Mouse (Mus musculus) cerebellum, postnatal 10 days (tissue): ENCODE measurements at regions not wholly inside any gene's neighbourhood (a gene's known extent, or its start where the extent isn't known, plus 50 kb on each side); places are given as distances from the start of the nearest gene placed in this dataset.

Source experiments
- DNase-seq, 2 experiments: peaks; one replicate each; pipeline ENCODE4 v3.0.0; 2021; ENCODE audit warnings: mixed read lengths in 2 of 2

DNA sequence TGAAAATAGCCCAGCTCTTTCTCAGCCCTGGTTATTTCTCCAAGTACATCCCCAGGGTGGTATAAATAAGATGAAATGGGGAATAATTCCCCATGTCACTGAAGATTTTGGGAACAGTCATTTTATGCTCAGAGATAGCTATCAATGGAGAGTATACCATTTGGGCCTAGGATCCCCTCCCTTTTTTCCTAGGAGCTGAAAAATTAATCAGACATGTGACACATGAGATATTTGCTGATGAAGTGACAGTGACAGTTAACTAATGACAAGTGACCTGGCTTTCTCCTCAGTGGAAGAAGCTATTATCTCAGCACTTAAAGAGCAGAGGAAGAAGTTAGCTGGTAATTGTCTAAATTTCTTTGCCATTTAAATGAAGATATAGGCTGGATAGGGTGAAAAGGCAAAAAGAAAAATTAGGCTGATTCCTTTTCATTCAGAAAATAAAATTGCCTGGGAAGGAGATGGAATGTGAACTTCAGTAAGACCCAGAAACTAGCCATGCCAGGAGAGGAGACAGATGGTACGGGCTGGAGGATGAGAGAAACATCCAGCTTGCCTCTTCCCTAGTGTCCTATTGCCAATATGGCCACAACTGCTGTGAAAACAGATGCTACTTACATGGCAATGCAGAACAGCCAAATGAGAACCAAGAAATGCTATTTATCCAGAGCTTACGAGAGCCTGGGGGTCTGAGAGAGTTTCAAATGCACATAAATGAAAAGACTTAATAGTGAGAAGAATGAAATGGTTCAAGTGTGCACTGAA, 376.1 kb upstream of the Gm11114 start:
- DNase-seq, result peak; percentile 13 to 27

DNA sequence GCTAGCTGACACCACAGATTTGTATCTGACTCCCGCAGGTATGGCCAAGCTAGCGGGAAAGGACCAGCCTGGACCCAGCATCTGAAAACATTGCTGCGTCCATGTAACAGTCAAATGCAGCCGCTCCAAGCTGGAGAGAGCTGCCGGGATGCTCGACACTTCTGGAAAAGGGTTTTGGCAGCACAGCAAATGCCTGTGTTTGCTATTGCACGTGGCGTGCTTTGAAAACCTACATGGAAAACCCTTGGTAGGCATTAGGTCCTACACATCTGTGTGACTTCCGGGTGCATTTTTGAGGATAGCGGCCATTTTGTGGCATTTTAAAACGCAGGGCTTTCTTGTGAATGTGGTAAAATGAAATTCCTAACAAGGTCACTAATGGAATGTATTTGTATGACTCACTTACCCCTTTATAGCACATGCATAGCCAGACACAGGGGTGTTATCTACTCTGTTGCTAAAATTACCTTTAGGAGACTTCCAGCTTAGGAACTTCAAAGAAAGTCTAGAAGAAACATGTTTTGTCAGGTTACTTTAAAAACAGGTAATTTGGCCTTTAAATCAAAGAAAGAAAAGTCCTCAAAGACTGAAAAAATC, 345.9 kb upstream of the Gm11114 start:
- DNase-seq, result no peak

DNA sequence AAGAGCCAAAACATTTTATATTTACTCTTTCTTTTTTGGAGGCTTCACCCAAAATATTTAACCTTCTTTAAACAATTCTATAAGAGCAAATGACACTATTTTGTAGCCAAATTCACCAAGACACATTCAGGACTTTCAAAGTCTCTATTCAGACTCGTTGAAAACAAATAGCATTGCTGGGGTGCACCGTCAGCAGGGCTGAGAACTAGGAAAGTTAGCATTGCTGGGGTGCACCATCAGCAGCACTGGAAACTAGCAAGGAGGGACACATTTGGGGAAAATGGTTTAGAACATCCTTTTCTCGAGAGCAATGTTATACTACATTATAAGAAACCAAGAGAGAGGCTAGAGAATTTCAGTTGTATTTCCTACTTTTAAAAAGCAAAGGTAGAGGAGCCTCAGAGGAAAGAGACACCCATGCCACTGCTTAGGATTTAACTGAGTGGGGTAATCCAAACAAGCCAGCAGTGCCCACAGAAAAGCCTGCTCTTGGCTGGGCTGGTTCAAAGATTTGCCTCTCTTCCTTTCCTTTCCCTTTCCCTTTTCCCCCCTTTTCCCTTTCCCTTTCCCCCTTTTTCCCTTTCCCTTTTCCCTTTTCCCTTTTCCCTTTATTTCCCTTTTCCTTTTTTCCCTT, 342.5 kb upstream of the Gm11114 start:
- DNase-seq, result no peak

DNA sequence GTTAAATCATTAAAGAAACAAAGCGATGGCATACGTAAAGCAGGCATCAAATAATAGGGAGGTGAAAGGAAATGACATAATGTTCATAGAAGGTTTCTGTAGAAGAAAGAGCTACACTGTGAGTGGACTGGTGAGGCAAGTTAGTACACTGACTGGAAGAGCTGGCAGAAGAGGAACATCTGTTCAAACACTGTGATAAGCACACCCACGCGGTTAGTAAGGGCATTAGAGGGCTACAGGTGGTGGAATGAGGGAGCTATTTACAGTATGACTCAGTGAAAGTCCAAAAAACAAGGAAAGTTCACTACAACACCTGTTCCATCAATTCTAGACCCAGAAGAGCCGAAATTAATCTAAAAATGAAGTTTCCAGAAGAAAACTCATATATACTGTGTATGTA, 335.1 kb upstream of the Gm11114 start:
- DNase-seq, result no peak

DNA sequence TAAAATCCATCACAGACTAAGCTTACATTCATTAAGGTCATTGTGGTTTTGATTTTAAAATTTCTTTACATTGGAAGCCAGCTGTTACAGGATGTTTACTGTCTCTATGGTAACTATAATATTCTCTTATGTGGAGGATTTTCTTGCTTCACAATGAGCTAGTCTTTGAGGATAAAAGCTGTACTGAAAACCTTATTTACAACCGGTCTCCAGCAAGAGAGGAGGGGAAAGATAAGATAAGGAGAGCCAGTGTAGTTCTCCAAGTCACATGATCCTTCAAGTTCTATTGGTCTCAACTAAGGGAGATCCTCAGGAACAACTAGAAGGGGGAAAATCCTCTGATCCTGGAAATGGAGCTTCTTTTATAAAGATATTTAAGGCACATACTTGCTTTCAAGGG, 309.2 kb upstream of the Gm11114 start:
- no peak for DNase-seq

DNA sequence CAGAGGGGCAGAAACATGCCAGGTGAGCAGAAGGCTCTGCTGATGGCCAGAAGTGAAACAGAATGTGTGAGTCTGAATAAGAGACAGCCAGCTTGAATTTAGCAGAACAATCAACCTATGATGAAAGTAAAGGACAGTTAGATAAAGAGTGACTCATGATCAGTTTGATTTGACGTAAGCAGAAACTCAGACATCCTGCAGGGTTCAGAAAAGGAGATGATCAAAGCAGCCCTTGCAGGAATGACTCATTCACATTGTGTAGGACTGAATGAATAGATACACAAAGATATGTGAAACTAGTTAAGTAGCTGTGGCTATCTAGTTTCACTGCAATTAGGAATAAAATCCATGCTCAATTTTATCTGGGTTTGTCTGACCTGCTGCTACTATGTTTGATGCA, 301.2 kb upstream of the Gm11114 start:
- DNase-seq, result no peak

DNA sequence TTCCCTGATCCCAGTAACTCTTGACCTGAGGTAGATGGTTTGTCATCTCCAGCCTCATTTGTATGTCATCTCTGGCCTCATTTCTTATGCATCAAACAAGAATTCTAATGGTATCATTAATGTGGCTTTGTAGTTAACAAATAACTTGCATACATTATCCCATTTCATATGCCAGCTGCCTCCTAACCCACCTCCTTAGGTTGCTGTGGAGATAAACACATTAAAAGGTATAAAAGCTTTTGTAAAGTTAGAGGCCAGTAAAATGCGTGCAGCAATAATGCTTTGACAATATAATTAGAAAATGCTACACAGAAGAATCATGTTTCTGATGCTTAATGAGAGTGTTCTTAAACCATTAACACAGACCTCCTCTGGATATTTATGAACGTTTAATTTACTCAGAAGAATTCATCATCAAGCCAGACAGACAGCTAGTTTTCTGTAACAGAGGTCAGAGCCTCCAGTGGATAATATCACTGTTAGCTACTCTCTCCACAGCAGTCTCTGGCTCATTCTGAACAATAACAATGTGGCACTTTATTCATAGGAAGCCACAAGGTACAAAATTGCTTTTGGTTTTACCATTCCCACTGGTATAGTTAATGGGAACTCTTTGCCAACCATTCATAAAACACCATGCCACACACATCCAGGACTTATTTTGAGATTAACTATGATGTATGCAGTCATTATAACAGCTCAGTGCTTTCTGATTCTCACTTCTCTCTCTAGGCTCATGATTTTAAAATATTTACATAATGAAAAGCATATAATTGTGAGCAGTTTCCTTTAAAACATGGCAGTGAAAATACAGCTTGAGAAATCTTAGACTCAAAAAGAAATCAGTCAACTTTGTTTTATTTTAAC, 264.2 kb upstream of the Gm11114 start:
- DNase-seq, result no peak

DNA sequence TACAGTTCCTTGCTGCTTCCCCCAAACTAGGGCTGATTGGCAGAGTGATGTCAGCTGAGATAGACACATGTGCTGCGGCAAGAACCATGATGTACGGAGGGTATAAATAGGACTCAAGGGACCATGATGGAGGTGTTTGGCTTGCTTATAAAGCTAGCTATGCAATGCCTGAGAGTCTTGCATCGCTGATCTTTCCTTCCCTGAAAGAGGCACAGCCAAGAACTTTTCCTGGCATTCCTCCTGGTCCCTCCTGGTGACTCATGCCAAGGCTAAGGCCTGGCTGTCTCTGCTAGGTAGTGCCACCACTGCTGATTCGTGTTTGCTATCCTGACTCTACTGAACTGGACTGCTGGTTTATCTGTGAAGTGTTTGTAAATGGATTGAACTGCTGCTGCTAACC, 260.0 kb upstream of the Gm11114 start:
- peak; percentile 15 to 18 for DNase-seq

DNA sequence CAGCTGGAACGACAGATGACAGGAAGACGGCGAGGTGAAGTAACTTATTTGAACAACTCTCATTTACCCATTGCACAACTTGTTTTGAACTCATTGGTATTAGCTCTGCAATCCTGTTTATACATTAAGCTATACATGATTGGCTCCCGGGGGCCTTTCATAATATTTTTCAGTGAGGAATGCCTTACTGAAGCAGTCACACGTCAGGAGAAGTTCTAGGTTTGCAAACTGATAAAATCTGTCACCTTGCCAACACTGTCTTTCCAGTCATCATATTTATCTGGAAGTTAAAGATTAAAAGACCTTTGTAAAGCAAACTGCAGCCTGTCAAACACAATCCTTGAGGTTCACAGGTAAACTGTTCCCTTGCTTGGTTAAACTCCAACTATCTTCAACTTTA, 232.6 kb upstream of the Gm11114 start:
- DNase-seq, result no peak

DNA sequence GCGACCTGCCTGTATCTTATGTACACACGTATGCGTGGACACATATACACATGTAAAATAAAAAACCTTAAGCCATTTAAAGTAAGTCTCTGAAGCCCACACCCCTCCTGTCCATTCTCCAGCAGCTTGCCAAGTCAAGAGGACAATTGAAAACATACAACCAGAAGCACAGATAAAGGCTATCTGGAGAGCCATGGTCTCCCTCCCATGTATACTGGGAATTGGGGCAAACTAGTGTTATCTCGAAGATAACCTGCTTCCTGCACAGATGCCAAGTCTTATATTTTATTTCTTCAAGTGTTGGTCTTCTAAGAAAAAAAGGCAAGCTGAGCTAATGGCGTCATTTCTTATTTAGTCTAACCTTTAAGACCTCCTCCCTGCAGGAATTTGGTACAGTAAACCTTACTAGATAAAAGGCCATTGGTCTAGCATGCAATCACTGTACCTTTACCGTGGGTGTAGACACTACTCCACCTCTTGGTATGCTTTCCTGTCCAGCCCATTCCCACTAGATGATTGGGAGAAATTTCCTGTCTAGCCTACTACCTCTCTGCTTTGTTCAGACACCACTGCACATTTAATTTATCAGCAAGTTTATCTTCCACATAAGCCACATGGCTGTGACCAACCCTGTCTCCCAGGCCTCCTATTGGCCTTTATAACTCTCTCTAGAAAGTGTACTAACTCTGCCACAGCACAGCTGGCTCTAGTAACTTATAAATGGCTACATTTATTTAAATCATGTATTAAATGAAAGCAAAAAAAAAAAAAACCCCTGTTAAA, 223.8 kb upstream of the Gm11114 start:
- no peak for DNase-seq

DNA sequence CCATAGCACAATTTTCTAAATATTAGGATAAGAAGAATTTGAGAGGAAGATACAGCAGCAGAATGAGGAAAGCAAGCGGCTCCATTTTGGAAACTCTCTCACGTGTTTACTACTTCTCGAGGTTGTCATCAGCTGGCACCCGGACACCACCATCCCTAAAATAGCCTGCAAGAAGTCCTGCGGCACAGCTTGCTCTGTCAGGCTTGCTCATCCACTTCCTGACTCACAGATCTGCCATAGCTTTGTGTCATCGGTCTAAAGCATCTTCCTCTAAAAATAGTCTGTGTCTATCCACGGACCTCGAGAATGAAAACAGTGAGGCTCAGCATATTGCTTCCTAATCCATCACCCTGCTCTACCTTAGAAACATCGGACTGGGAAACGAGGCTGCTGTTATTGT, 222.3 kb upstream of the Gm11114 start:
- peak; percentile 2 for DNase-seq

DNA sequence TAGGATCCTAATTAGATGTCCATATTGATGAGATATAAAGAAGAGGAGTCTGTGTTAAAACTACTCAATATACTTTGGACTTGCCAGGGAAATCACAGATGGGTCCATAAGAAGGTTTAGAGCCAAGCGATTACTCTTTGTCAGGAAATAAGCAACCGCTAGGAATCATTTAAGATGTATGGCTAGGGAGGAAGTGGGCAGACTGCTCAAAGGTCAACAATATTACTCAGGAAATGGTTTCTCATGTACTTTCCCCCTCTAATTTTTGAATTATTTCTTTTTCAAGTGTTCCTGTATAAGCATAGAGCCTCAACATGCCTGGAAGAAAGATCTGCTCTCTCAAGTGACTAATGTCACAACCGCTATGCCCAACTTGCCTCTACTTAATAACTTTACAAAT, 217.3 kb upstream of the Gm11114 start:
- DNase-seq, result no peak

DNA sequence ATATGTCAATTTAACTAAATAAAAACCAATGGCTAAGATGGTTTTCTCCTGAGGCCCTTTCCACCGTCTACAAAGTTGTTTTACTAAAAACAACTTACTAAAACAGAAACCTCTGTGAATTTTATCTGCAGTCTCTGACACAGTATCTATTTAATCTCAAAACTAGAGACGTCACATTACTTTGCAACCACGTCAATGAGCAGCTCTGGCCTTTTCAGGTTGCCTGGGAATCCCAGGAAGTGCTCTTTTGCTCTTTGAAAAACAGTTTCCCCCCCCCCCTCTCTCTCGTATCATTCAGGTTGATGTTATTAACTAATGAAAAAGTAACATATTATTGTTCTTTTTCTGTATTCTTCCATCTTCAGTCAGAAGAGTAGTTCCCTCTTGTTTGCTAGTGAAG, 216.1 kb upstream of the Gm11114 start:
- DNase-seq, result no peak

DNA sequence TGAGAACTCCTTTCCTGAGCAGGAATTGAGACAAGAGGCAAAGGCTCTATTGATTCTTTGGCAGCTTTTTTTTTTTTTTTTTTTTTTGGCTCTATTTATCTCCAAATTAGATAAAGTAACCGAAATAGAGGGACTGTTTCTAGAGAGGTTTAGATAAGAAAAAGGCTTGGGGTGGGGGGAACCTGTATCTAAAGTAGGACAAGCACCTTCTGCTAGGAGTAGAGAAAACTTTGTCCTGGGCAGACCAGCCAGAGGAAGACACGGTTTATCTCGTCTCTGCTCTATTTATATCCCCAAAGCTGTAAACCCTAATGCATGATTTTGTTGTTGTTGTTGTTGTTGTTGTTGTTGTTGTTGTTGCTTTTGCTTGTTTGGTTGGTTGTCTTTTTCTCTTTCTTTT, 199.6 kb upstream of the Gm11114 start:
- DNase-seq, result no peak

DNA sequence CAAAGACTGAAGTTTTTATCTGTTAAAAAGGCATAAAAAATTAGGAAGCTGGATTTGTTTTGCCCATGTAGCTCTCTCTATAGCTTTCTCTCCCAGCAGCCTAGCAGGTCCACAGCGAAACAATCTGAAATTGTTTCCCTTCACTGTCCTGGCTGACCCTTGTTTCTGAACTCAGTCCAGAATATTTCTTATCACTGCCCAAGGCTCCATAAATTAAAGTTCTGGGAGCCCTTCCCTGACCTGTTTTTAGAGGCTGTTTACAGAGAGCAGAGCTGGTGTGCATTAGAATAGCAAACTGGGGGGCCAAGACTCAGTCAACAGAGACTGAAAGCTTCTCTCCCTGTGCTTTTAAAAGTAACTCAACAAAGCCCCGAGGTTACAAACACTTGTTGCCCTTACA, 198.3 kb upstream of the Gm11114 start:
- no peak for DNase-seq

DNA sequence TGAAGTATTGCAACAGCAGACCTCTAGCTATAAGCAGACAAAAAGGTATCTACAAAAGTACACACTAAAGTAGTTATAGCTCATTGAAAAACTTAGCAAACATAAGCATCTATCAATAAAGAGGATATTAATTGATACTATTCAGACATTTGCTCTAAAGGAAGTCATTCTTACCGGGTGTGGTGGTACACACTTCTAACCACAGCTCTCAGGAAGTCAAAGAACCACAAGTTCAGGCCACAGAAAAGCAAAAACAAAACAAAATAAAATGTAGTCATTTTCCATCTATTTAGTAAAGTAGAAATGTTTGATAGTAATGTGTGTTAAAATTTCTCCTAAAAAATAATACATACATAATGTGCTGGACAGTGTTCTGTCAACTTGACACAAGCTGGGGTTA, 192.5 kb upstream of the Gm11114 start:
- no peak for DNase-seq

DNA sequence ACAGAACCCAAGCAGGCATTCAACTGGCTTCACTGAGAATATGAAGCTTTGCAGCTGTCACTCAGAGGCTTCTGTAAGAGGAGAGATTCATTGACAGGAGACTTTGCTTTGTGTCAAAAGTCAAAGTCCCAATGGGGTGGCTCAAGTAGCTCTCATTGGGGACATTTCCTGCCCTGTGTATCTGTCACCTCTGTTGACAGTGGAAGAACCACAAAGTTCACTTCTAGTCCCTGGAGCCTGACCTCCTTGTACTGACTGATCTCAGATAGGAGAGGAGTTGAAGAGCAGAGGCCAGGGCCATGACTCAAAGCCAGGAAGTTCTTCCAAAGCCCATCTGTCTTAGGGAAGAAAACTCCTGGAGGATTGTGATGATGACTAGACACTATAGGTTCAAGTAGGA, 191.5 kb upstream of the Gm11114 start:
- DNase-seq, result no peak

DNA sequence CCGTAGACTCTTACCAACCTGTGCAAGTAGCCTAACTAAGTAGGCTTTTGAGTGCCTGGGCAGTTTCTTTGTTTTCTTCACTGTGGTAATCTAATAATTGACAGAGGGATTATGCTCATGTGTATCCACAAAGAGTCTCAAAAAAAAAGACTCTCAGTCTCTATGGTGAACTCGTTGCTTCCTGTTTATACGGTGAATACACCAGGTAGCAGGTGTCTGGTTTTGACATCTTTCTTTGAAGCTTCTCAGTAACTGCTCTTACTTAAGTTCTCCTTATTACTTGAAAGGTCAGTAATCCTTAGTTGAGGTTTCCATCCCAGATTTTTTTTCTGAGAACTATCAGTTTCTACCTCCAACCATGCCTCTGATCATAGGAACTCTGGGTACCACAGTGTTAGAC, 188.9 kb upstream of the Gm11114 start:
- no peak for DNase-seq

DNA sequence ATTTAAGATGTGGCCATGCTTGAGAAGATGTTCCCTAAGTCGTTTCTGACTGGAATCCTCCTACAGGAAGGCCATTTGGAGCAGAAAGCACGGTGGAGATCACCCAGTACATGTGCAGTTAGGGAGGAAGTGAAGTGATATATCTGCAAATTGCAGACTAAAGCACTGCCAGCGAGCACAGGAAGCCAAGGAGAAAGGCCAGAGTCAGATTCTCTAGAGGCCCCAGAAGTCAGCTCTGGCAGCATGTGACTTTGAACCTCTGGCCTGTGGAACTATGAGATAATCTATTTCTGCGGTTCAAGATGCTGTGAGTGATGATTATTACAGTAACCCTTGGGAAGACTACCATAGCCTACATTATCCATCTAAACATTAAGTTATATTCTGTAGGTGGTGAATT, 186.8 kb upstream of the Gm11114 start:
- DNase-seq, result no peak

DNA sequence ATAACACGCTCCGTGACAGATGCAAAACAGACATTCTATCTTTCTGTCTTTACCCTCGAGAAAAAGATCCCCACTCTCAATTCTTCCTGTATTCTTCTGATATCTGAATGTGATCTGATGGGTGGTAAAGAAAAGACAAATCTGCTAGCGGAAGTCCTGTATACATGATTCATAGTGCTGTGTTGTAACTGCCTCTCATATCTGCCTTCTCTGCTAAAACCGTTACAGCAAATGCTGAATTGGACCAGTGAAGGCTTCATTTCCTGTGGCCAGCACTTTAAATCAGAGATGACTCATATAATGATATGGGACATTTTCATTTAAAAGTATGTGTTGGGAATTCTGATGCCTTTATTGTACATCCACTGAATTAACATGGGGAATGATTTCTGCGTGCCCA, 186.0 kb upstream of the Gm11114 start:
- no peak for DNase-seq

DNA sequence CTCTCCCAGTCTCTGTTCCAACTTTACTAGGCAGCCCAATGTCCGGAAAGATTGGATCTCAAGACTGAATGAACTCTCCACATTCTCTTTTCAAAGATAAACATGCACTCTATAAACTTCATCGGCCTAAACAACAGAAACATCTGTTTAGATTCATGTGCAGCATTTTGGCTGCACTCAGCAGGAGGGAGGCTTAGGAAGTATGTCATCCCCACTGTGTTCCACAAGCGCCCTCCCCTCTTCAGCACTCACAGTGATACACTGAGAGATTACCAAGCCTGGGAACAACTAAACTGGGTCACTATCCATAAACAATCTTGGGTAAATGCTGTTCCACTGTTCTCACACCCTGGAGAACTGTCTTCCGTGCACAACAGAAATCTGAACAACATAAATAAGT, 185.5 kb upstream of the Gm11114 start:
- DNase-seq, result no peak

DNA sequence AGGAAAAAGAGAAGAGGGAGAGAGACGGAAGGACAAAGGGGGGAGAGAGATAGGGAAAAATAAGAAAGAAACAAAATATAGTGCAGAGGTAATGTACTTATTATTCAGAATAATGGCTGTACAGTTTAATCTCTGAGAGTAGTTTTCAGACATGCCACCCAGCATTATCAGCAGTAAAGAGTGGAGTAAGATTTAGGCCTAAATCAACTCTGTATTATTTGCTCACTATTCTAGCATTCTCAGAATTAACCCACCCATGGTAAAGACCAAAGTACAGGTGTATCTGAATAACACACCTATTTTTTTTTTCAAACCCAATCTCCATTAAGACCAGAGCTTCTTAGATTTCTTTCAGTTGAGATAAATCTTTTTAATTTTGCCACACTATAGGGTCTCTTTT, 177.7 kb upstream of the Gm11114 start:
- no peak for DNase-seq
